In the genomic region with DNA sequence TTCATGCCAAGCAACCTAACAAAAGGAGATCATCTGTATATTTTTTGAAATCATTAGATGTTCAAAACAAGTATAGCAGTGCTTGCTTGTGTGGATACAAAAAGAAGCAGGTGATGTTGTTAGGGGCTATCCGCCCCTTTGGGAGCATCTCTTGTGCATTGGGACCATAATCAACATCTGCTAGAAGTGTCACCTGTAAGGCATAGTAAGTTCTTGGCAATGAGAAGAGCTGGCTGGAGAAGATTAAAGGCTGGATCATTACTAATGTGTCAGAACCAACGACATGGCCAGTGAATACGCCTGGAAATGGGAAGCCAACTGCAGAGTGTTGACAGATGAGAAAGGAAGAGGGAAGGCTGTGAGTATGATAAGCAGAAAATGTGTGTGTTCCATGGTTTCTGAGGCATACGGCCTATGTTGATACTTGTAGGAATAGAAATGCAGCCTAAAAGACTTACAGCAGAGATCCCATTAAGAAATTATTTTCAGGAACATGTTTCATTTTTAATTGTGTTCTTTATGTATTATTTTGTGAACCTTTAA, we compare ENCODE assay signal across 12 mouse cellular contexts.
DNase-seq lines count a peak whose midpoint lies in the region; ATAC-seq and TF ChIP-seq lines count a peak whose summit lies in the region.
"Had no signal": no experiment of that assay in that cellular context is flagged by ENCODE, and none has a peak within 500 bp of the region (broad histone marks: within the 10 kb centered on the region; RNA-seq: fewer than 3 reads in every experiment).

No protein-coding gene starts in this region.

- no peaks in the 10 kb centered on the region for H3K9me3 ChIP-seq in heart, postnatal 0 days (replicated peaks; ENCODE audit: control insufficient read depth, low read length)
- H3K9me3 ChIP-seq in heart, embryonic 11.5 days (replicated peaks; ENCODE audit: control insufficient read depth, low read length), result no peaks in the 10 kb centered on the region
- H3K9me3 ChIP-seq in midbrain, embryonic 15.5 days, result no peaks in the 10 kb centered on the region
- H3K9me3 ChIP-seq: embryonic facial prominence, embryonic 15.5 days had no signal

- no peaks in the 10 kb centered on the region for H3K36me3 ChIP-seq in heart, postnatal 0 days (replicated peaks; ENCODE audit: control insufficient read depth, insufficient read depth, low read length)
- no peaks in the 10 kb centered on the region for H3K36me3 ChIP-seq in heart, embryonic 11.5 days (ENCODE audit: control insufficient read depth, insufficient read depth, low read length)
- H3K36me3 ChIP-seq in midbrain, embryonic 15.5 days (replicated peaks), result no peaks in the 10 kb centered on the region
- H3K36me3 ChIP-seq: embryonic facial prominence, embryonic 15.5 days had no signal

- H3K27ac ChIP-seq in heart, postnatal 0 days (ENCODE audit: low read depth), result no peak overlapping the region
- H3K27ac ChIP-seq in heart, embryonic 11.5 days (ENCODE audit: low read depth, low read length), result no peak overlapping the region
- peak overlapping the region; percentile 73 for H3K27ac ChIP-seq in midbrain, embryonic 15.5 days
- H3K27ac ChIP-seq: embryonic facial prominence, embryonic 15.5 days had no signal

- TF ChIP-seq EP300 in heart, postnatal 0 days (IDR thresholded peaks at IDR 0.05; ENCODE audit: low read depth), result no peak

- no peak overlapping the region for H3K9ac ChIP-seq in heart, postnatal 0 days (replicated peaks; ENCODE audit: low read depth, low read length)
- no peak overlapping the region for H3K9ac ChIP-seq in heart, embryonic 11.5 days (ENCODE audit: low read depth, low read length)
- no peak overlapping the region for H3K9ac ChIP-seq in midbrain, embryonic 15.5 days
- H3K9ac ChIP-seq: embryonic facial prominence, embryonic 15.5 days had no signal

- no peak overlapping the region for H3K4me3 ChIP-seq in heart, postnatal 0 days (ENCODE audit: low read depth, low read length)
- no peak overlapping the region for H3K4me3 ChIP-seq in heart, embryonic 11.5 days (ENCODE audit: low read depth, low read length)
- H3K4me3 ChIP-seq in midbrain, embryonic 15.5 days, result peak overlapping the region; percentile 23
- H3K4me3 ChIP-seq: embryonic facial prominence, embryonic 15.5 days had no signal

- peaks cover 5% of the 10 kb centered on the region; the same call in 1 of the 2 replicates for H3K4me1 ChIP-seq in heart, postnatal 0 days (ENCODE audit: control insufficient read depth, insufficient read depth)
- H3K4me1 ChIP-seq in heart, embryonic 11.5 days (ENCODE audit: control insufficient read depth, insufficient read depth, low read length), result peaks cover 8% of the 10 kb centered on the region; the same call in 1 of the 2 replicates
- H3K4me1 ChIP-seq in midbrain, embryonic 15.5 days, result peaks cover 16% of the 10 kb centered on the region
- H3K4me1 ChIP-seq: embryonic facial prominence, embryonic 15.5 days had no signal

- TF ChIP-seq POLR2A in brain, embryonic 14.5 days (IDR thresholded peaks at IDR 0.05; ENCODE audit: borderline replicate concordance, extremely low read depth, insufficient read depth, insufficient read length, poor library complexity, severe bottlenecking), result no peak

- H3K4me2 ChIP-seq in heart, postnatal 0 days (ENCODE audit: low read depth, low read length), result no peak overlapping the region
- no peak overlapping the region for H3K4me2 ChIP-seq in heart, embryonic 11.5 days
- peak overlapping the region; percentile 47 for H3K4me2 ChIP-seq in midbrain, embryonic 15.5 days
- H3K4me2 ChIP-seq: embryonic facial prominence, embryonic 15.5 days had no signal

- no peak for TF ChIP-seq CTCF in heart, postnatal 0 days (IDR thresholded peaks at IDR 0.05; ENCODE audit: low read depth)
- TF ChIP-seq CTCF in brain, embryonic 14.5 days (IDR thresholded peaks at IDR 0.05; ENCODE audit: borderline replicate concordance, extremely low read depth, insufficient read depth, insufficient read length), result no peak

- WGBS in heart, postnatal 0 days, result 23% methylated on average over 4 of the region's 4 CpGs
- 28% methylated on average over 4 of the region's 4 CpGs for WGBS in heart, embryonic 11.5 days (ENCODE audit: insufficient replicate concordance)
- WGBS in midbrain, embryonic 15.5 days, result 35% methylated on average over 4 of the region's 4 CpGs

- DNase-seq in heart, postnatal 0 days (ENCODE audit: low spot score), result peak; percentile 51
- peak; percentile 51 for DNase-seq in brain, embryonic 14.5 days (ENCODE audit: low read depth)
- peak; percentile 7 to 19 for DNase-seq in cerebellum, postnatal 25 days
- no peak for DNase-seq in ovary, postnatal 10 days (ENCODE audit: low spot score)
- DNase-seq: liver; spleen, adult 18-20 months; thymus, adult 18-20 months had no signal

- no peak for ATAC-seq in heart, postnatal 0 days (ENCODE audit: insufficient read depth, low read depth)
- ATAC-seq in heart, embryonic 11.5 days (replicated peaks; ENCODE audit: insufficient number of reproducible peaks, low FRiP score, low TSS enrichment), result no peak
- ATAC-seq in midbrain, embryonic 15.5 days (replicated peaks), result peak; percentile 71
- ATAC-seq in megakaryocyte progenitor cell, adult 5-6 weeks (replicated peaks; ENCODE audit: poor library complexity), result no peak
- ATAC-seq: inflammation-experienced regulatory T-cells, adult 6 months had no signal

- no peaks in the 10 kb centered on the region for H3K27me3 ChIP-seq in heart, postnatal 0 days (ENCODE audit: control insufficient read depth, insufficient read depth, low read length)
- H3K27me3 ChIP-seq in heart, embryonic 11.5 days (ENCODE audit: control insufficient read depth, insufficient read depth, low read length), result no peaks in the 10 kb centered on the region
- no peaks in the 10 kb centered on the region for H3K27me3 ChIP-seq in midbrain, embryonic 15.5 days (replicated peaks)
- H3K27me3 ChIP-seq: embryonic facial prominence, embryonic 15.5 days had no signal
